Mouse (Mus musculus): Measurements from ENCODE around the gene Chmp5. TPM values are rescaled to one million over a fixed set of nuclear protein-coding genes. Genes with fewer than 3 reads are reported as not detected.
A peak's percentile ranks its signal among the peaks of the same experiment; 100 is the strongest.

Gene Chmp5
- polyA plus RNA-seq, 1 experiment from 2014 or later = 49.3 TPM

GRCm38 (mm10) chr4:40971744-40972143, 23.5 kb downstream of the Chmp5 start:
- H3K9ac ChIP-seq (replicated peaks) = peak overlapping the region; percentile 88
- 20% methylated on average over 13 of the region's 13 CpGs for WGBS (ENCODE audit: insufficient replicate concordance)
- peaks cover 22% of the 10 kb centered on the region; the same call in 1 of the 2 replicates for H3K4me1 ChIP-seq (ENCODE audit: insufficient read depth)
- ATAC-seq = no peak
- peak overlapping the region; percentile 91 for H3K4me2 ChIP-seq (ENCODE audit: low read depth, low read length)
- peaks cover 9% of the 10 kb centered on the region for H3K36me3 ChIP-seq (replicated peaks; ENCODE audit: insufficient read depth, low read length)
- TF ChIP-seq CTCF (IDR thresholded peaks at IDR 0.05; ENCODE audit: low read depth) = peak; percentile 87
- no peak for TF ChIP-seq EP300 (IDR thresholded peaks at IDR 0.05; ENCODE audit: low read depth)
- H3K4me3 ChIP-seq (ENCODE audit: low read depth, low read length) = peak overlapping the region; percentile 98
- H3K27me3 ChIP-seq (ENCODE audit: insufficient read depth, low read length) = no peaks in the 10 kb centered on the region
- no peaks in the 10 kb centered on the region for H3K9me3 ChIP-seq (ENCODE audit: low read length)
- peak overlapping the region; percentile 98 for H3K27ac ChIP-seq (ENCODE audit: low read depth)
- DNase-seq = peak; percentile 80

GRCm38 (mm10) chr4:40974011-40974410, 25.8 kb downstream of the Chmp5 start:
- peaks cover 22% of the 10 kb centered on the region; the same call in 1 of the 2 replicates for H3K4me1 ChIP-seq (ENCODE audit: insufficient read depth)
- peaks cover 22% of the 10 kb centered on the region for H3K36me3 ChIP-seq (replicated peaks; ENCODE audit: insufficient read depth, low read length)
- H3K4me3 ChIP-seq (ENCODE audit: low read depth, low read length) = no peak overlapping the region
- DNase-seq = no peak
- H3K4me2 ChIP-seq (ENCODE audit: low read depth, low read length) = no peak overlapping the region
- no peaks in the 10 kb centered on the region for H3K27me3 ChIP-seq (ENCODE audit: insufficient read depth, low read length)
- H3K9ac ChIP-seq (replicated peaks) = no peak overlapping the region
- 79% methylated on average over 1 of the region's 1 CpGs for WGBS (ENCODE audit: insufficient replicate concordance)
- no peak overlapping the region for H3K27ac ChIP-seq (ENCODE audit: low read depth)
- no peak for TF ChIP-seq EP300 (IDR thresholded peaks at IDR 0.05; ENCODE audit: low read depth)
- TF ChIP-seq CTCF (IDR thresholded peaks at IDR 0.05; ENCODE audit: low read depth) = no peak
- ATAC-seq = no peak
- no peaks in the 10 kb centered on the region for H3K9me3 ChIP-seq (ENCODE audit: low read length)

GRCm38 (mm10) chr4:40975678-40976077, 27.5 kb downstream of the Chmp5 start:
- ATAC-seq (peak; percentile 55), DNase-seq (no peak)
- 56% methylated on average over 3 of the region's 3 CpGs for WGBS (ENCODE audit: insufficient replicate concordance)
- peaks cover 17% of the 10 kb centered on the region; the same call in 1 of the 2 replicates for H3K4me1 ChIP-seq (ENCODE audit: insufficient read depth)
- no peaks in the 10 kb centered on the region for H3K27me3 ChIP-seq (ENCODE audit: insufficient read depth, low read length)
- no peaks in the 10 kb centered on the region for H3K9me3 ChIP-seq (ENCODE audit: low read length)
- 0 out of 2 replicates have a peak overlapping the region, but pooled peaks have one; percentile 11 for H3K4me2 ChIP-seq (ENCODE audit: low read depth, low read length)
- 0 out of 2 replicates have a peak overlapping the region, but pooled peaks have one; percentile 7 for H3K9ac ChIP-seq (replicated peaks)
- peaks cover 34% of the 10 kb centered on the region for H3K36me3 ChIP-seq (replicated peaks; ENCODE audit: insufficient read depth, low read length)
- H3K27ac ChIP-seq (ENCODE audit: low read depth) = peak overlapping the region; percentile 79
- TF ChIP-seq CTCF (IDR thresholded peaks at IDR 0.05; ENCODE audit: low read depth) = no peak
- peak; percentile 69 for TF ChIP-seq EP300 (IDR thresholded peaks at IDR 0.05; ENCODE audit: low read depth)
- H3K4me3 ChIP-seq (ENCODE audit: low read depth, low read length) = no peak overlapping the region

- DNase-seq (no peak), ATAC-seq (no peak)
- WGBS (ENCODE audit: insufficient replicate concordance) = 89% methylated on average over 10 of the region's 10 CpGs
- peaks cover 38% of the 10 kb centered on the region for H3K36me3 ChIP-seq (replicated peaks; ENCODE audit: insufficient read depth, low read length)
- H3K27ac ChIP-seq (ENCODE audit: low read depth) = peak overlapping the region; percentile 49
- no peaks in the 10 kb centered on the region for H3K27me3 ChIP-seq (ENCODE audit: insufficient read depth, low read length)
- no peak overlapping the region for H3K4me2 ChIP-seq (ENCODE audit: low read depth, low read length)
- peaks cover 17% of the 10 kb centered on the region; the same call in 1 of the 2 replicates for H3K4me1 ChIP-seq (ENCODE audit: insufficient read depth)
- H3K9me3 ChIP-seq (ENCODE audit: low read length) = no peaks in the 10 kb centered on the region
- TF ChIP-seq CTCF (IDR thresholded peaks at IDR 0.05; ENCODE audit: low read depth) = no peak
- TF ChIP-seq EP300 (IDR thresholded peaks at IDR 0.05; ENCODE audit: low read depth) = no peak
- H3K9ac ChIP-seq (replicated peaks) = no peak overlapping the region
- H3K4me3 ChIP-seq (ENCODE audit: low read depth, low read length) = no peak overlapping the region
Observed at GRCm38 (mm10) chr4:40976651-40977050, 28.4 kb downstream of the Chmp5 start.

DNA sequence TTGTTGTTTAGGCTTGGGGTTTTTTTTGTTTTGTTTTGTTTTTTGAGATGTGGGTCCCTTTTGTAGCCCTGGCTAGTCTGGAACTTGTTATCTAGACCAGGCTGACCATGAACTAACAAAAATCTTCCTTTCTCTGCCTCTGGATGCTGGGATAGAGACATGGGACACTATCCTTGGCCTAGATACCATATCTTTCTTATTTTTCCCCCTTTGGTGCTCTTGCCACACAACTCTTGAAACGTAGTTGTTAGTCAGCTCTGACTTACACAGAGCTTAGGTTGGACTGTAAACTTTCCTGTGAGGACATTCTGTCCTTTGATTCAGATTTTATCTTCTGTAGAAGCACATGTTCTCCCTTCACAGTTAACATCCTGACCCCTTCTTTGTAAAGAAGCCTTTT, 31.2 kb downstream of the Chmp5 start:
- H3K9ac ChIP-seq (replicated peaks) = no peak overlapping the region
- DNase-seq (no peak), ATAC-seq (no peak)
- peaks cover 48% of the 10 kb centered on the region for H3K36me3 ChIP-seq (replicated peaks; ENCODE audit: insufficient read depth, low read length)
- TF ChIP-seq CTCF (IDR thresholded peaks at IDR 0.05; ENCODE audit: low read depth) = no peak
- TF ChIP-seq EP300 (IDR thresholded peaks at IDR 0.05; ENCODE audit: low read depth) = no peak
- WGBS (ENCODE audit: insufficient replicate concordance) = 88% methylated on average over 1 of the region's 1 CpGs
- H3K27ac ChIP-seq (ENCODE audit: low read depth) = no peak overlapping the region
- no peaks in the 10 kb centered on the region for H3K27me3 ChIP-seq (ENCODE audit: insufficient read depth, low read length)
- H3K9me3 ChIP-seq (ENCODE audit: low read length) = no peaks in the 10 kb centered on the region
- no peak overlapping the region for H3K4me2 ChIP-seq (ENCODE audit: low read depth, low read length)
- no peak overlapping the region for H3K4me3 ChIP-seq (ENCODE audit: low read depth, low read length)
- H3K4me1 ChIP-seq (ENCODE audit: insufficient read depth) = no peaks in the 10 kb centered on the region

DNA sequence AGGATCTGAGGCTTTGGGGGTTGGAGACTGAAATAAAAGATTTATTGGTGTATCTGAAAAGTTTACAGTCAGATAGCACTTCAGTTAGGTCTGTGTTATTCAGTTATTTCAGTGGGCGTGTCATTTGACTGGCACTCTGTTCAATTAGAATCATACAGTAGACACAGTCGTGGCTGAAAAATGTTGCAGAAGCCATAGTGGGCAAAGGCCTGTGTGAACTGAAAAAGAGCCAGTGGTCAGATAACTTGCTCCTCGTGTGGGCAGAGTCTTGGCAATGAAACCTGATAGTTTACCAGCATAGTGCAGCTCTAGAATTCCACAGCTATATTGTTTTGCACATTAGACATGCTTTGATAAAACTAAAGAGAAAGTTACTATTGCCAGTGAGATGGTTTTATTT, 34.3 kb downstream of the Chmp5 start:
- DNase-seq = no peak
- Histone ChIP-seq H3K9me3 (ENCODE audit: low read length) (no peaks in the 10 kb centered on the region), H3K27ac (ENCODE audit: low read depth) (no peak overlapping the region), H3K9ac (replicated peaks) (no peak overlapping the region), H3K4me3 (ENCODE audit: low read depth, low read length) (no peak overlapping the region), H3K27me3 (ENCODE audit: insufficient read depth, low read length) (no peaks in the 10 kb centered on the region), H3K4me2 (ENCODE audit: low read depth, low read length) (no peak overlapping the region), H3K4me1 (ENCODE audit: insufficient read depth) (no peaks in the 10 kb centered on the region), H3K36me3 (replicated peaks; ENCODE audit: insufficient read depth, low read length) (peaks cover 61% of the 10 kb centered on the region)
- WGBS (ENCODE audit: insufficient replicate concordance) = 61% methylated on average over 3 of the region's 3 CpGs
- no peak for ATAC-seq
- TF ChIP-seq EP300 (IDR thresholded peaks at IDR 0.05; ENCODE audit: low read depth) (no peak), CTCF (IDR thresholded peaks at IDR 0.05; ENCODE audit: low read depth) (no peak)

Measured in liver, postnatal 0 days (tissue).